Mouse (Mus musculus) right cerebral cortex, adult 2 months (tissue): ENCODE data around the gene Dio3.
A peak's percentile ranks its signal among the peaks of the same experiment; 100 is the strongest.

Experiments
- DNase-seq, 2 experiments: peaks; one replicate each; pipeline ENCODE4 v3.0.0; 2021 to 2022; ENCODE audit warnings: low spot score in 2 of 2

Gene Dio3

GRCm38 (mm10) chr12:110278853-110279252 lies at the start of gene Dio3:
TSS of gene Dio3 (plus strand) at chr12:110279068.
- DNase-seq = no peak

GRCm38 (mm10) chr12:110230296-110230695 lies 48.6 kb upstream of the Dio3 start:
- DNase-seq = no peak

- DNase-seq = no peak
These were observed 48.1 kb upstream of the Dio3 start for GRCm38 (mm10) chr12:110230767-110231166.

GRCm38 (mm10) chr12:110231709-110232600 lies 46.9 kb upstream of the Dio3 start:
- DNase-seq = no peak

- no peak for DNase-seq
These were observed 43.0 kb upstream of the Dio3 start for GRCm38 (mm10) chr12:110235908-110236307.

- no peak for DNase-seq
These were observed 41.8 kb upstream of the Dio3 start for GRCm38 (mm10) chr12:110237046-110237445.

- DNase-seq = no peak
These were observed 39.5 kb upstream of the Dio3 start for GRCm38 (mm10) chr12:110239358-110239757.

- DNase-seq = no peak
These were observed 34.3 kb upstream of the Dio3 start for GRCm38 (mm10) chr12:110244581-110244980.

- no peak for DNase-seq
These were observed 33.4 kb upstream of the Dio3 start for GRCm38 (mm10) chr12:110245461-110245860.

- peak; percentile 20 to 25 for DNase-seq
These were observed 26.7 kb upstream of the Dio3 start for GRCm38 (mm10) chr12:110252163-110252575.

- no peak for DNase-seq
These were observed 23.1 kb upstream of the Dio3 start for GRCm38 (mm10) chr12:110255731-110256130.

- DNase-seq = no peak
These were observed 22.2 kb upstream of the Dio3 start for GRCm38 (mm10) chr12:110256478-110257220.

GRCm38 (mm10) chr12:110268226-110268625 lies 10.6 kb upstream of the Dio3 start:
- no peak for DNase-seq

- DNase-seq = peak; percentile 43 to 51
These were observed 9.2 kb upstream of the Dio3 start for GRCm38 (mm10) chr12:110269686-110270085.

- no peak for DNase-seq
These were observed 2.8 kb upstream of the Dio3 start for GRCm38 (mm10) chr12:110276034-110276433.

GRCm38 (mm10) chr12:110277259-110277964 lies 1.5 kb upstream of the Dio3 start:
- no peak for DNase-seq

GRCm38 (mm10) chr12:110277965-110278307 lies 932 bp upstream of the Dio3 start:
- no peak for DNase-seq

GRCm38 (mm10) chr12:110280373-110280772 lies 1.5 kb downstream of the Dio3 start:
- DNase-seq = no peak

GRCm38 (mm10) chr12:110283792-110284191 lies 4.9 kb downstream of the Dio3 start:
- no peak for DNase-seq

- DNase-seq = no peak
These were observed 13.9 kb downstream of the Dio3 start for GRCm38 (mm10) chr12:110292816-110293215.

- DNase-seq = no peak
These were observed 16.0 kb downstream of the Dio3 start for GRCm38 (mm10) chr12:110294891-110295290.

- DNase-seq = no peak
These were observed 19.8 kb downstream of the Dio3 start for GRCm38 (mm10) chr12:110298653-110299052.
